Mouse (Mus musculus): ENCODE data around the gene Olfr50.

Gene Olfr50

GRCm38 (mm10) chr2:36790238-36790637, at the start of gene Olfr50:
Gene Olfr50 (plus strand): TSS chr2:36790538.
- no peak for DNase-seq (ENCODE audit: low read depth, low spot score)

DNA sequence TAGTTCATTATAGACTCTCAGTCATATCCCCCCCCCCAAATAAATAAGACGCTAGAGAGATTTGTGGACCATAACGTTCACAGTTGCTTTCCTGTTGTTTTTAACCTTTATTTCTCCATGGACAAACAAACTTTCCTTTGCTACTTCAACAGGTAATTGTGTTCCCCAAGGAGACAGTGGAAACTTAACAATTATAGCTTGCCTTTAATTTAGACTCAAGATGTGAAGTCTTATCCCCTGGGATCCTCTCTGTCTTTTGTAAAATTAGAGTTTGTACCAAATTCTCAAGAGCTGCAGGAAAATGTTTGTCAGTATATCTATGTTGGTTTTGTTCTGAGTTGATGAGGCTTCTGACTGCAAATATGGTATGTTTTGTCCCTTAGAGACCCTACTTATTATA, 6.4 kb upstream of the Olfr50 start, which contains the start of gene Olfr348:
Gene Olfr348 (plus strand): TSS at position 301 of the 400 bp plus-strand sequence.
- no peak for DNase-seq (ENCODE audit: low read depth, low spot score)

DNA sequence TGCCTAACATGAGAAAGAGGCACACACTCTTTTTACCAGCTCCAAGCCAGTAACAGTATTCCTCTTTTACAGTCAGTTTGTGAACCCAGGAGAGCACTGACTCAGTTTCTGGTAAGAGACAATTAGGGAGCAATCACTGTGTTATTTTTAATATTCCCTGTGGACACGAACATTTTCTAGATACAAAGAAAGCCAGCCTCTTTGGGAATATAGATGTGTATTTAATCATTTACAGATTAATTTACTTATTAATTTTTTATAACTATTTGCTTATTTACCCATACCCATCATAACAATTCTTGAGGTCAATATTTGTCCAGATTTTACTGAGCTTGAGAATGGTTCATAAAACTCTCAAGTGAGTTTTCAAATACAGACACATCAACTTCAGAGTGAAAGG, 26.6 kb downstream of the Olfr50 start, which contains the start of gene Olfr3:
Gene Olfr3 (minus strand): TSS at position 101 of the 400 bp plus-strand sequence.
- DNase-seq (ENCODE audit: low read depth, low spot score) = no peak

GRCm38 (mm10) chr2:36846010-36846409, 55.7 kb downstream of the Olfr50 start, which contains the start of gene Olfr350:
Gene Olfr350 (plus strand): TSS chr2:36846310.
- no peak for DNase-seq (ENCODE audit: low read depth, low spot score)
